Comparison of ENCODE assay signal across 16 mouse cellular contexts in genomic region chr4:137180083-137180482, GRCm38 (mm10).
"Had no signal": no experiment of that assay in that cellular context is flagged by ENCODE, and none has a peak within 500 bp of the region (broad histone marks: within the 10 kb centered on the region; RNA-seq: fewer than 3 reads in every experiment).

No protein-coding gene starts in this region.

- H3K4me3 ChIP-seq: left cerebral cortex, adult 2 months; limb, embryonic 15.5 days; lung, embryonic 15.5 days; midbrain, embryonic 12.5 days; neural tube, embryonic 13.5 days; stomach, embryonic 15.5 days had no signal

- ATAC-seq: midbrain, embryonic 16.5 days had no signal

- H3K9me3 ChIP-seq: limb, embryonic 15.5 days; lung, embryonic 15.5 days; megakaryocyte, embryonic 14.5 days; midbrain, embryonic 12.5 days; neural tube, embryonic 13.5 days; stomach, embryonic 15.5 days had no signal

- H3K27ac ChIP-seq: left cerebral cortex, adult 2 months; limb, embryonic 15.5 days; lung, embryonic 15.5 days; macrophage; midbrain, embryonic 12.5 days; neural tube, embryonic 13.5 days; stomach, embryonic 15.5 days had no signal

- DNase-seq: kidney, adult 18-20 months; kidney, postnatal 10 days; kidney, postnatal 4 days; lung, postnatal 14 days; right cerebral cortex, postnatal 14 days; thymus, adult 2 months; thymus, postnatal 25 days had no signal

- H3K27me3 ChIP-seq: limb, embryonic 15.5 days; lung, embryonic 15.5 days; midbrain, embryonic 12.5 days; neural tube, embryonic 13.5 days; stomach, embryonic 15.5 days had no signal

- H3K4me2 ChIP-seq: limb, embryonic 15.5 days; lung, embryonic 15.5 days; midbrain, embryonic 12.5 days; neural tube, embryonic 13.5 days; stomach, embryonic 15.5 days had no signal

- H3K9ac ChIP-seq: limb, embryonic 15.5 days; lung, embryonic 15.5 days; midbrain, embryonic 12.5 days; neural tube, embryonic 13.5 days; stomach, embryonic 15.5 days had no signal

- H3K36me3 ChIP-seq: limb, embryonic 15.5 days; lung, embryonic 15.5 days; midbrain, embryonic 12.5 days; neural tube, embryonic 13.5 days; stomach, embryonic 15.5 days had no signal
